Mouse (Mus musculus): ENCODE data around the gene Rpl10a.
A peak's percentile ranks its signal among the peaks of the same experiment; 100 is the strongest.

GRCm38 (mm10) chr17:28345882-28346281 is 17.6 kb downstream of the Rpl10a start:
- TF ChIP-seq CTCF (IDR thresholded peaks at IDR 0.05; ENCODE audit: low read depth), result peak; percentile 65
- TF ChIP-seq EP300 (optimal IDR thresholded peaks at IDR 0.05), result no peak
